Mouse (Mus musculus): Measurements from ENCODE around the gene Wnt10b. TPM values are rescaled to one million over a fixed set of nuclear protein-coding genes. Genes with fewer than 3 reads are reported as not detected.
A peak's percentile ranks its signal among the peaks of the same experiment; 100 is the strongest.

Gene Wnt10b
- polyA plus RNA-seq, 1 experiment from 2014 or later: 0.40 TPM

GRCm38 (mm10) chr15:98799396-98799795, 21.4 kb upstream of the Wnt10b start:
- no peaks in the 10 kb centered on the region for H3K36me3 ChIP-seq (ENCODE audit: control insufficient read depth, insufficient read depth, low read length)
- H3K4me1 ChIP-seq (ENCODE audit: control insufficient read depth, insufficient read depth, low read length): peaks cover 31% of the 10 kb centered on the region
- H3K4me3 ChIP-seq (ENCODE audit: low read depth, low read length): no peak overlapping the region
- peaks cover 91% of the 10 kb centered on the region for H3K27me3 ChIP-seq (ENCODE audit: control insufficient read depth, insufficient read depth, low read length)
- H3K4me2 ChIP-seq: no peak overlapping the region
- DNase-seq (ENCODE audit: low spot score, missing footprints) (peak; percentile 100), ATAC-seq (ENCODE audit: low FRiP score) (no peak)
- 12% methylated on average over 12 of the region's 12 CpGs for WGBS
- no peak overlapping the region for H3K27ac ChIP-seq (ENCODE audit: low read depth, low read length)
- no peaks in the 10 kb centered on the region for H3K9me3 ChIP-seq (ENCODE audit: control insufficient read depth, low read length)
- H3K9ac ChIP-seq (ENCODE audit: low read length): no peak overlapping the region

- no peaks in the 10 kb centered on the region for H3K36me3 ChIP-seq (ENCODE audit: control insufficient read depth, insufficient read depth, low read length)
- peak; percentile 92 for DNase-seq (ENCODE audit: low spot score, missing footprints)
- peaks cover 91% of the 10 kb centered on the region for H3K27me3 ChIP-seq (ENCODE audit: control insufficient read depth, insufficient read depth, low read length)
- no peak overlapping the region for H3K4me3 ChIP-seq (ENCODE audit: low read depth, low read length)
- WGBS: 45% methylated on average over 3 of the region's 3 CpGs
- no peak overlapping the region for H3K4me2 ChIP-seq
- no peak overlapping the region for H3K9ac ChIP-seq (ENCODE audit: low read length)
- peak overlapping the region; percentile 40; the same call in 1 of the 2 replicates for H3K27ac ChIP-seq (ENCODE audit: low read depth, low read length)
- H3K9me3 ChIP-seq (ENCODE audit: control insufficient read depth, low read length): no peaks in the 10 kb centered on the region
- ATAC-seq (ENCODE audit: low FRiP score): no peak
- H3K4me1 ChIP-seq (ENCODE audit: control insufficient read depth, insufficient read depth, low read length): peaks cover 31% of the 10 kb centered on the region
Measured at GRCm38 (mm10) chr15:98798903-98799302, 21.0 kb upstream of the Wnt10b start.

GRCm38 (mm10) chr15:98797835-98798492, 20.0 kb upstream of the Wnt10b start:
- peak overlapping the region; percentile 13; the same call in 1 of the 2 replicates for H3K9ac ChIP-seq (ENCODE audit: low read length)
- WGBS: under 1% methylated on average over 27 of the region's 28 CpGs
- H3K4me2 ChIP-seq: peak overlapping the region; percentile 1; the same call in 1 of the 2 replicates
- H3K9me3 ChIP-seq (ENCODE audit: control insufficient read depth, low read length): no peaks in the 10 kb centered on the region
- DNase-seq (ENCODE audit: low spot score, missing footprints) (peak; percentile 98), ATAC-seq (ENCODE audit: low FRiP score) (peak; percentile 97)
- no peak overlapping the region for H3K4me3 ChIP-seq (ENCODE audit: low read depth, low read length)
- H3K36me3 ChIP-seq (ENCODE audit: control insufficient read depth, insufficient read depth, low read length): no peaks in the 10 kb centered on the region
- peak overlapping the region; percentile 40; the same call in 1 of the 2 replicates for H3K27ac ChIP-seq (ENCODE audit: low read depth, low read length)
- H3K4me1 ChIP-seq (ENCODE audit: control insufficient read depth, insufficient read depth, low read length): peaks cover 35% of the 10 kb centered on the region
- H3K27me3 ChIP-seq (ENCODE audit: control insufficient read depth, insufficient read depth, low read length): peaks cover 91% of the 10 kb centered on the region

- WGBS: 3% methylated on average over 13 of the region's 13 CpGs
- H3K36me3 ChIP-seq (ENCODE audit: control insufficient read depth, insufficient read depth, low read length): no peaks in the 10 kb centered on the region
- H3K27me3 ChIP-seq (ENCODE audit: control insufficient read depth, insufficient read depth, low read length): peaks cover 91% of the 10 kb centered on the region
- no peak overlapping the region; the same call in 1 of the 2 replicates for H3K27ac ChIP-seq (ENCODE audit: low read depth, low read length)
- H3K4me2 ChIP-seq: no peak overlapping the region
- DNase-seq (ENCODE audit: low spot score, missing footprints) (no peak), ATAC-seq (ENCODE audit: low FRiP score) (no peak)
- H3K4me1 ChIP-seq (ENCODE audit: control insufficient read depth, insufficient read depth, low read length): peaks cover 41% of the 10 kb centered on the region
- no peaks in the 10 kb centered on the region for H3K9me3 ChIP-seq (ENCODE audit: control insufficient read depth, low read length)
- no peak overlapping the region for H3K9ac ChIP-seq (ENCODE audit: low read length)
- no peak overlapping the region for H3K4me3 ChIP-seq (ENCODE audit: low read depth, low read length)
Measured at GRCm38 (mm10) chr15:98796803-98797595, 19.0 kb upstream of the Wnt10b start.

- ATAC-seq (ENCODE audit: low FRiP score) (no peak), DNase-seq (ENCODE audit: low spot score, missing footprints) (peak; percentile 91)
- no peaks in the 10 kb centered on the region for H3K36me3 ChIP-seq (ENCODE audit: control insufficient read depth, insufficient read depth, low read length)
- H3K27ac ChIP-seq (ENCODE audit: low read depth, low read length): no peak overlapping the region
- H3K4me1 ChIP-seq (ENCODE audit: control insufficient read depth, insufficient read depth, low read length): peaks cover 41% of the 10 kb centered on the region
- H3K9ac ChIP-seq (ENCODE audit: low read length): peak overlapping the region; percentile 16; the same call in 1 of the 2 replicates
- WGBS: 8% methylated on average over 13 of the region's 13 CpGs
- H3K4me2 ChIP-seq: peak overlapping the region; percentile 32
- no peaks in the 10 kb centered on the region for H3K9me3 ChIP-seq (ENCODE audit: control insufficient read depth, low read length)
- H3K4me3 ChIP-seq (ENCODE audit: low read depth, low read length): no peak overlapping the region
- peaks cover 96% of the 10 kb centered on the region for H3K27me3 ChIP-seq (ENCODE audit: control insufficient read depth, insufficient read depth, low read length)
Measured at GRCm38 (mm10) chr15:98793141-98793698, 15.3 kb upstream of the Wnt10b start.

- Histone ChIP-seq H3K27me3 (ENCODE audit: control insufficient read depth, insufficient read depth, low read length) (peaks cover 98% of the 10 kb centered on the region), H3K27ac (ENCODE audit: low read depth, low read length) (no peak overlapping the region), H3K4me3 (ENCODE audit: low read depth, low read length) (peak overlapping the region; percentile 24), H3K4me1 (ENCODE audit: control insufficient read depth, insufficient read depth, low read length) (peaks cover 35% of the 10 kb centered on the region), H3K4me2 (peak overlapping the region; percentile 32), H3K9ac (ENCODE audit: low read length) (no peak overlapping the region; the same call in 1 of the 2 replicates), H3K9me3 (ENCODE audit: control insufficient read depth, low read length) (no peaks in the 10 kb centered on the region), H3K36me3 (ENCODE audit: control insufficient read depth, insufficient read depth, low read length) (no peaks in the 10 kb centered on the region)
- 3% methylated on average over 75 of the region's 75 CpGs for WGBS
- peak; percentile 91 for DNase-seq (ENCODE audit: low spot score, missing footprints)
- ATAC-seq (ENCODE audit: low FRiP score): no peak
Measured at GRCm38 (mm10) chr15:98792233-98793020, 14.5 kb upstream of the Wnt10b start.

GRCm38 (mm10) chr15:98791771-98792170, 13.8 kb upstream of the Wnt10b start:
- Histone ChIP-seq H3K27me3 (ENCODE audit: control insufficient read depth, insufficient read depth, low read length) (peaks cover 96% of the 10 kb centered on the region), H3K27ac (ENCODE audit: low read depth, low read length) (no peak overlapping the region), H3K9ac (ENCODE audit: low read length) (no peak overlapping the region), H3K9me3 (ENCODE audit: control insufficient read depth, low read length) (no peaks in the 10 kb centered on the region), H3K4me3 (ENCODE audit: low read depth, low read length) (peak overlapping the region; percentile 24), H3K36me3 (ENCODE audit: control insufficient read depth, insufficient read depth, low read length) (no peaks in the 10 kb centered on the region), H3K4me1 (ENCODE audit: control insufficient read depth, insufficient read depth, low read length) (peaks cover 30% of the 10 kb centered on the region), H3K4me2 (peak overlapping the region; percentile 11; the same call in 1 of the 2 replicates)
- 2% methylated on average over 23 of the region's 23 CpGs for WGBS
- ATAC-seq (ENCODE audit: low FRiP score) (no peak), DNase-seq (ENCODE audit: low spot score, missing footprints) (peak; percentile 94)

GRCm38 (mm10) chr15:98791221-98791620, 13.3 kb upstream of the Wnt10b start:
- WGBS: 2% methylated on average over 12 of the region's 12 CpGs
- Histone ChIP-seq H3K9me3 (ENCODE audit: control insufficient read depth, low read length) (no peaks in the 10 kb centered on the region), H3K4me2 (peak overlapping the region; percentile 37), H3K27ac (ENCODE audit: low read depth, low read length) (no peak overlapping the region), H3K4me1 (ENCODE audit: control insufficient read depth, insufficient read depth, low read length) (peaks cover 24% of the 10 kb centered on the region), H3K27me3 (ENCODE audit: control insufficient read depth, insufficient read depth, low read length) (peaks cover 91% of the 10 kb centered on the region), H3K4me3 (ENCODE audit: low read depth, low read length) (peak overlapping the region; percentile 24), H3K36me3 (ENCODE audit: control insufficient read depth, insufficient read depth, low read length) (no peaks in the 10 kb centered on the region), H3K9ac (ENCODE audit: low read length) (peak overlapping the region; percentile 45; the same call in 1 of the 2 replicates)
- DNase-seq (ENCODE audit: low spot score, missing footprints) (peak; percentile 97), ATAC-seq (ENCODE audit: low FRiP score) (no peak)
